Mouse (Mus musculus) heart, postnatal 0 days (tissue): ENCODE measurements around the gene Mad1l1.

Experiments used
- CTCF ChIP-seq: IDR thresholded peaks from 2 replicates; pipeline ENCODE4 v1.5.1; 2016; ENCODE audit warnings: antibody characterized with exemption, control low read depth, low read depth
- EP300 ChIP-seq: IDR thresholded peaks from 2 replicates; pipeline ENCODE4 v1.6.1; 2016; ENCODE audit warnings: antibody characterized with exemption, low read depth

GRCm38 (mm10) chr5:140201566-140201965, 119.8 kb downstream of the Mad1l1 start:
- TF ChIP-seq EP300 (no peak), CTCF (no peak)
